Mouse (Mus musculus): ENCODE results near the gene S100a3.

DNA sequence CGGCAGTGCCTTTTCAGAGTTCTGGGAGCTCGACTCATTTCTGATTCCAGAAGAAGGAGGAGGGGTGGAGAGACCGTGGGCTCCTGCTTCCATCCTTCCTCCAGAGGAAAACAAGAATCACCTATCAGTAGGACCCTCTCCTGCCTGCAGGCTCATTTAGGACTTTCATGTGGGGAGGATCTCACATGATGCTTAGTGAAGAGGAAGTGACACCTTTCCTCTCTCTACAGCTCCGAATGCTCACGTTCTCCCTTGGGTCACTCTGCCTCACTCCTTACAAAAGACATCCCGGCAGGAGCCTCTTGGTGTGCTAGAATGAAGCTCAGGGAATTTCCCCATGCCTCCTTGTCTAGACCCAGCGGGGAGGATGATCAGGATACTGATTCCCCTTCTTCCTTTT, 61.2 kb downstream of the S100a3 start:
- TF ChIP-seq CTCF (IDR thresholded peaks at IDR 0.05; ENCODE audit: low read depth) (no peak), EP300 (optimal IDR thresholded peaks at IDR 0.05) (no peak)
